Mouse (Mus musculus) neural tube, embryonic 11.5 days (tissue): ENCODE results near the gene Olfr768. TPM values are rescaled to one million over a fixed set of nuclear protein-coding genes. Genes with fewer than 3 reads are reported as not detected.

Experiments
- polyA plus RNA-seq: library from polyadenylated mRNA; unstranded; fragments of >200 nt; fragmentation: Nextera tagmentation; extraction: Ambion mirVana; gene quantifications from 2 replicates; pipeline ENCODE4 v1.2.1, GENCODE M21; 2014

Olfr768 gene
- polyA plus RNA-seq, 1 experiment from 2014 or later = not detected

Other genes starting within 250 kb of the Olfr768 start
- gene Gdf11, start 207.7 kb downstream of the Olfr768 start, polyA plus RNA-seq = 16.4 and 17.7 TPM in 2 replicates
- gene Cd63, start 198.4 kb downstream of the Olfr768 start, polyA plus RNA-seq = 192 and 208 TPM in 2 replicates
- gene Rdh5, start 176.5 kb downstream of the Olfr768 start, polyA plus RNA-seq = 10.7 and 11.2 TPM in 2 replicates
- gene Bloc1s1, start 175.3 kb downstream of the Olfr768 start, polyA plus RNA-seq = 215 and 227 TPM in 2 replicates
- 4.2 and 4.5 TPM in 2 replicates for gene Itga7, start 165.6 kb downstream of the Olfr768 start, polyA plus RNA-seq
- gene Mettl7b, start 138.4 kb downstream of the Olfr768 start, polyA plus RNA-seq = not detected in 2 replicates
- gene Olfr9, start 109.9 kb downstream of the Olfr768 start, polyA plus RNA-seq = not detected in 2 replicates
- gene Olfr763, start 88.6 kb downstream of the Olfr768 start, polyA plus RNA-seq = not detected in 2 replicates
- gene Olfr764-ps1, start 59.5 kb downstream of the Olfr768 start, polyA plus RNA-seq = not detected in 2 replicates
- gene Olfr765, start 49.4 kb downstream of the Olfr768 start, polyA plus RNA-seq = not detected in 2 replicates
- not detected in 2 replicates for gene Olfr766-ps1, start 30.4 kb downstream of the Olfr768 start, polyA plus RNA-seq
- not detected in 2 replicates for gene Olfr767, start 16.5 kb downstream of the Olfr768 start, polyA plus RNA-seq
- not detected in 2 replicates for gene Olfr769, start 18.5 kb upstream of the Olfr768 start, polyA plus RNA-seq
- gene Olfr770, start 39.6 kb upstream of the Olfr768 start, polyA plus RNA-seq = not detected in 2 replicates
- not detected in 2 replicates for gene Olfr771, start 65.4 kb upstream of the Olfr768 start, polyA plus RNA-seq
- gene Olfr772, start 78.5 kb upstream of the Olfr768 start, polyA plus RNA-seq = not detected in 2 replicates
- not detected in 2 replicates for gene Olfr773, start 88.0 kb upstream of the Olfr768 start, polyA plus RNA-seq
- gene Olfr774, start 136.8 kb upstream of the Olfr768 start, polyA plus RNA-seq = not detected in 2 replicates
- not detected in 2 replicates for gene Olfr775, start 149.0 kb upstream of the Olfr768 start, polyA plus RNA-seq
- gene Olfr776, start 159.8 kb upstream of the Olfr768 start, polyA plus RNA-seq = not detected in 2 replicates
- gene Olfr777, start 172.1 kb upstream of the Olfr768 start, polyA plus RNA-seq = not detected in 2 replicates
- gene Olfr780, start 218.7 kb upstream of the Olfr768 start, polyA plus RNA-seq = not detected in 2 replicates
- not detected in 2 replicates for gene Olfr781, start 229.5 kb upstream of the Olfr768 start, polyA plus RNA-seq
- not detected in 2 replicates for gene Olfr782, start 249.5 kb upstream of the Olfr768 start, polyA plus RNA-seq